Mouse (Mus musculus): Measurements from ENCODE around the gene Npas3. TPM values are rescaled to one million over a fixed set of nuclear protein-coding genes. Genes with fewer than 3 reads are reported as not detected.

Gene Npas3
- polyA plus RNA-seq, 1 experiment from 2014 or later: 0.28 TPM

GRCm38 (mm10) chr12:53895909-53896308 is 647.4 kb downstream of the Npas3 start:
- WGBS: 53% methylated on average over 5 of the region's 5 CpGs
- no peaks in the 10 kb centered on the region for H3K9me3 ChIP-seq (ENCODE audit: control insufficient read depth, low read length)
- no peak overlapping the region for H3K4me3 ChIP-seq (ENCODE audit: low read length)
- H3K27me3 ChIP-seq (ENCODE audit: control insufficient read depth, insufficient read depth, low read depth, low read length): no peaks in the 10 kb centered on the region
- H3K27ac ChIP-seq (ENCODE audit: low read length): no peak overlapping the region
- H3K36me3 ChIP-seq (ENCODE audit: control insufficient read depth, insufficient read depth, low read length): no peaks in the 10 kb centered on the region
- no peak for ATAC-seq (ENCODE audit: low read depth)
- no peak overlapping the region for H3K4me2 ChIP-seq (ENCODE audit: low read depth, low read length)
- no peaks in the 10 kb centered on the region for H3K4me1 ChIP-seq (replicated peaks; ENCODE audit: control insufficient read depth, insufficient read depth, low read length)
- no peak overlapping the region for H3K9ac ChIP-seq (ENCODE audit: low read length)

- WGBS: 72% methylated on average over 8 of the region's 8 CpGs
- no peak overlapping the region for H3K4me3 ChIP-seq (ENCODE audit: low read length)
These were observed 660.3 kb downstream of the Npas3 start for GRCm38 (mm10) chr12:53908761-53909160.

GRCm38 (mm10) chr12:53910192-53910591 is 661.7 kb downstream of the Npas3 start:
- Histone ChIP-seq H3K4me1 (replicated peaks; ENCODE audit: control insufficient read depth, insufficient read depth, low read length) (no peaks in the 10 kb centered on the region), H3K27me3 (ENCODE audit: control insufficient read depth, insufficient read depth, low read depth, low read length) (no peaks in the 10 kb centered on the region), H3K9me3 (ENCODE audit: control insufficient read depth, low read length) (no peaks in the 10 kb centered on the region), H3K27ac (ENCODE audit: low read length) (no peak overlapping the region), H3K36me3 (ENCODE audit: control insufficient read depth, insufficient read depth, low read length) (no peaks in the 10 kb centered on the region), H3K4me3 (ENCODE audit: low read length) (no peak overlapping the region), H3K4me2 (ENCODE audit: low read depth, low read length) (no peak overlapping the region), H3K9ac (ENCODE audit: low read length) (no peak overlapping the region)
- WGBS: 82% methylated on average over 2 of the region's 2 CpGs
- no peak for ATAC-seq (ENCODE audit: low read depth)

More at GRCm38 (mm10) chr12:53908761-53909160, 660.3 kb downstream of the Npas3 start:
- Histone ChIP-seq H3K36me3 (ENCODE audit: control insufficient read depth, insufficient read depth, low read length) (no peaks in the 10 kb centered on the region), H3K27me3 (ENCODE audit: control insufficient read depth, insufficient read depth, low read depth, low read length) (no peaks in the 10 kb centered on the region), H3K4me1 (replicated peaks; ENCODE audit: control insufficient read depth, insufficient read depth, low read length) (no peaks in the 10 kb centered on the region), H3K27ac (ENCODE audit: low read length) (no peak overlapping the region), H3K9me3 (ENCODE audit: control insufficient read depth, low read length) (no peaks in the 10 kb centered on the region), H3K4me2 (ENCODE audit: low read depth, low read length) (no peak overlapping the region), H3K9ac (ENCODE audit: low read length) (no peak overlapping the region)
- no peak for ATAC-seq (ENCODE audit: low read depth)

GRCm38 (mm10) chr12:53922153-53922552 is 673.7 kb downstream of the Npas3 start:
- no peaks in the 10 kb centered on the region for H3K4me1 ChIP-seq (replicated peaks; ENCODE audit: control insufficient read depth, insufficient read depth, low read length)
- H3K4me3 ChIP-seq (ENCODE audit: low read length): no peak overlapping the region
- no peaks in the 10 kb centered on the region for H3K27me3 ChIP-seq (ENCODE audit: control insufficient read depth, insufficient read depth, low read depth, low read length)
- H3K9me3 ChIP-seq (ENCODE audit: control insufficient read depth, low read length): no peaks in the 10 kb centered on the region
- no peak overlapping the region for H3K27ac ChIP-seq (ENCODE audit: low read length)
- H3K9ac ChIP-seq (ENCODE audit: low read length): no peak overlapping the region
- H3K4me2 ChIP-seq (ENCODE audit: low read depth, low read length): no peak overlapping the region
- ATAC-seq (ENCODE audit: low read depth): no peak
- no peaks in the 10 kb centered on the region for H3K36me3 ChIP-seq (ENCODE audit: control insufficient read depth, insufficient read depth, low read length)
- WGBS: 90% methylated on average over 7 of the region's 7 CpGs

GRCm38 (mm10) chr12:53948826-53949225 is 700.3 kb downstream of the Npas3 start:
- H3K4me1 ChIP-seq (replicated peaks; ENCODE audit: control insufficient read depth, insufficient read depth, low read length): no peaks in the 10 kb centered on the region
- ATAC-seq (ENCODE audit: low read depth): no peak
- H3K4me2 ChIP-seq (ENCODE audit: low read depth, low read length): no peak overlapping the region
- H3K27ac ChIP-seq (ENCODE audit: low read length): no peak overlapping the region
- WGBS: 94% methylated on average over 2 of the region's 2 CpGs
- no peak overlapping the region for H3K9ac ChIP-seq (ENCODE audit: low read length)
- H3K9me3 ChIP-seq (ENCODE audit: control insufficient read depth, low read length): no peaks in the 10 kb centered on the region
- H3K27me3 ChIP-seq (ENCODE audit: control insufficient read depth, insufficient read depth, low read depth, low read length): no peaks in the 10 kb centered on the region; the same call in 1 of the 2 replicates
- H3K4me3 ChIP-seq (ENCODE audit: low read length): no peak overlapping the region
- H3K36me3 ChIP-seq (ENCODE audit: control insufficient read depth, insufficient read depth, low read length): no peaks in the 10 kb centered on the region

GRCm38 (mm10) chr12:53962004-53962403 is 713.5 kb downstream of the Npas3 start:
- 41% methylated on average over 7 of the region's 7 CpGs for WGBS

GRCm38 (mm10) chr12:53963534-53963933 is 715.1 kb downstream of the Npas3 start:
- 66% methylated on average over 5 of the region's 5 CpGs for WGBS
- no peak for ATAC-seq (ENCODE audit: low read depth)
- no peaks in the 10 kb centered on the region for H3K27me3 ChIP-seq (ENCODE audit: control insufficient read depth, insufficient read depth, low read depth, low read length)

More at GRCm38 (mm10) chr12:53962004-53962403, 713.5 kb downstream of the Npas3 start:
- Histone ChIP-seq H3K36me3 (ENCODE audit: control insufficient read depth, insufficient read depth, low read length) (no peaks in the 10 kb centered on the region), H3K9me3 (ENCODE audit: control insufficient read depth, low read length) (no peaks in the 10 kb centered on the region), H3K27ac (ENCODE audit: low read length) (no peak overlapping the region), H3K4me1 (replicated peaks; ENCODE audit: control insufficient read depth, insufficient read depth, low read length) (no peaks in the 10 kb centered on the region), H3K27me3 (ENCODE audit: control insufficient read depth, insufficient read depth, low read depth, low read length) (no peaks in the 10 kb centered on the region), H3K4me3 (ENCODE audit: low read length) (no peak overlapping the region), H3K9ac (ENCODE audit: low read length) (no peak overlapping the region), H3K4me2 (ENCODE audit: low read depth, low read length) (no peak overlapping the region)
- no peak for ATAC-seq (ENCODE audit: low read depth)

GRCm38 (mm10) chr12:53969378-53970174 is 721.1 kb downstream of the Npas3 start:
- no peaks in the 10 kb centered on the region for H3K9me3 ChIP-seq (ENCODE audit: control insufficient read depth, low read length)
- no peaks in the 10 kb centered on the region for H3K4me1 ChIP-seq (replicated peaks; ENCODE audit: control insufficient read depth, insufficient read depth, low read length)
- H3K4me2 ChIP-seq (ENCODE audit: low read depth, low read length): no peak overlapping the region
- WGBS: 64% methylated on average over 10 of the region's 10 CpGs
- no peaks in the 10 kb centered on the region for H3K36me3 ChIP-seq (ENCODE audit: control insufficient read depth, insufficient read depth, low read length)
- ATAC-seq (ENCODE audit: low read depth): no peak
- H3K27me3 ChIP-seq (ENCODE audit: control insufficient read depth, insufficient read depth, low read depth, low read length): no peaks in the 10 kb centered on the region; the same call in 1 of the 2 replicates
- no peak overlapping the region for H3K4me3 ChIP-seq (ENCODE audit: low read length)
- no peak overlapping the region for H3K27ac ChIP-seq (ENCODE audit: low read length)
- no peak overlapping the region for H3K9ac ChIP-seq (ENCODE audit: low read length)

More at GRCm38 (mm10) chr12:53963534-53963933, 715.1 kb downstream of the Npas3 start:
- Histone ChIP-seq H3K36me3 (ENCODE audit: control insufficient read depth, insufficient read depth, low read length) (no peaks in the 10 kb centered on the region), H3K4me2 (ENCODE audit: low read depth, low read length) (no peak overlapping the region), H3K4me1 (replicated peaks; ENCODE audit: control insufficient read depth, insufficient read depth, low read length) (no peaks in the 10 kb centered on the region), H3K4me3 (ENCODE audit: low read length) (no peak overlapping the region), H3K9ac (ENCODE audit: low read length) (no peak overlapping the region), H3K27ac (ENCODE audit: low read length) (no peak overlapping the region), H3K9me3 (ENCODE audit: control insufficient read depth, low read length) (no peaks in the 10 kb centered on the region)

- WGBS: 92% methylated on average over 7 of the region's 7 CpGs
These were observed 722.2 kb downstream of the Npas3 start for GRCm38 (mm10) chr12:53970721-53971120.

More at GRCm38 (mm10) chr12:53970721-53971120, 722.2 kb downstream of the Npas3 start:
- Histone ChIP-seq H3K27ac (ENCODE audit: low read length) (no peak overlapping the region), H3K27me3 (ENCODE audit: control insufficient read depth, insufficient read depth, low read depth, low read length) (no peaks in the 10 kb centered on the region; the same call in 1 of the 2 replicates), H3K9me3 (ENCODE audit: control insufficient read depth, low read length) (no peaks in the 10 kb centered on the region), H3K4me1 (replicated peaks; ENCODE audit: control insufficient read depth, insufficient read depth, low read length) (no peaks in the 10 kb centered on the region), H3K36me3 (ENCODE audit: control insufficient read depth, insufficient read depth, low read length) (no peaks in the 10 kb centered on the region), H3K4me3 (ENCODE audit: low read length) (no peak overlapping the region), H3K4me2 (ENCODE audit: low read depth, low read length) (no peak overlapping the region), H3K9ac (ENCODE audit: low read length) (no peak overlapping the region)
- ATAC-seq (ENCODE audit: low read depth): no peak
